In the genomic region with DNA sequence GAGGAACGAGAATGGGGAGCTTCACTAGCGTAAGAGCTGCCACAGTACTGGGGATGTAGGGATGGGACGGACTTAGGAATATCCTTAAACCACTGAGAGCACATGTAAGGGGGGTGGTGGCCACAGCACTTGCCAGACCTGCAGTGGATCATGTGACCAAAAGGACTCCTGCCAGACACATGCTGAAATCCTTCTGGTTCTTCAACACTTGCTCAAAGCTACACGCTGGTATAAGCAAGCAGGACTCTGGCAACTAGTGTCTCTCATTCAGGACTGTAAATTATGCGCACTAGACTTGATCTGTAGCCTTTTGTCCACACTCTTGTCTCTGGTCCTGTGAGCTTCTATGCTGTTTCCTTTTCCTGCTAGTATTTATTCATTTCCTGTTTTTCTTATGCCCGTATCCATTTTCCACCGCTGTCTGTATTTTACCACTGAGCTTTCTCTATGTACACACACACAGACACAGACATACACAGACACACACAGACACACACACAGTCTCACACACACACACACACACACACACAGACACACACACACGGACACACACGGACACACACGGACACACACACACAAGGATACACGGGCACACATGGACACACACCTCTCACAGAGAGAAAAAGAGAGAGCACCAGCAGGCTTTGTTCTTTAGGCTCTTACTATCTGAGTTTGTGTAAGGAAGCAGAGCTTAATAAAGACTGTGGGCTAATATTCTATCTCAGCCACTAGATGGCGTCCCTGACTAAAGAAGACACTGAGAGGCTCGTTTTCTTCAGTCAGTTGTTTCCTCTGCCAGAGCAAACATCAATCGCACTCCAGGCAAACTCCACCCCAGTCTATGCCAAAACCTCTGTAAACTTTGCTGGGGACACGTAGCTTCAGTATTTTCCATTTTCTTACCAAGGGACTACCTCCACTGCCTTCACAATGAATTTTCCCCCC, we compare ENCODE assay signal across 8 mouse cellular contexts.
A peak's percentile ranks its signal among the peaks of the same experiment; 100 is the strongest.
DNase-seq lines count a peak whose midpoint lies in the region; ATAC-seq and TF ChIP-seq lines count a peak whose summit lies in the region.

No protein-coding gene starts in this region.

- WGBS in embryonic facial prominence, embryonic 13.5 days = 34% methylated on average over 15 of the region's 15 CpGs
- WGBS in heart, embryonic 14.5 days = 27% methylated on average over 15 of the region's 15 CpGs
- 35% methylated on average over 15 of the region's 15 CpGs for WGBS in kidney, postnatal 0 days
- WGBS in liver, embryonic 11.5 days = 31% methylated on average over 15 of the region's 15 CpGs
- WGBS in neural tube, embryonic 12.5 days = 40% methylated on average over 15 of the region's 15 CpGs

- peak overlapping the region; percentile 30; the same call in 1 of the 2 replicates for H3K4me2 ChIP-seq in embryonic facial prominence, embryonic 13.5 days
- H3K4me2 ChIP-seq in heart, embryonic 14.5 days (ENCODE audit: low read length) = peak overlapping the region; percentile 38
- peak overlapping the region; percentile 14; the same call in 1 of the 2 replicates for H3K4me2 ChIP-seq in kidney, postnatal 0 days (ENCODE audit: low read length)
- no peak overlapping the region for H3K4me2 ChIP-seq in liver, embryonic 11.5 days
- H3K4me2 ChIP-seq in neural tube, embryonic 12.5 days (replicated peaks) = peak overlapping the region; percentile 39

- no peaks in the 10 kb centered on the region for H3K9me3 ChIP-seq in embryonic facial prominence, embryonic 13.5 days
- H3K9me3 ChIP-seq in heart, embryonic 14.5 days (ENCODE audit: control insufficient read depth, low read length) = no peaks in the 10 kb centered on the region
- no peaks in the 10 kb centered on the region for H3K9me3 ChIP-seq in kidney, postnatal 0 days (replicated peaks; ENCODE audit: low read length)
- no peaks in the 10 kb centered on the region for H3K9me3 ChIP-seq in liver, embryonic 11.5 days (ENCODE audit: control insufficient read depth, low read length)
- no peaks in the 10 kb centered on the region for H3K9me3 ChIP-seq in neural tube, embryonic 12.5 days

- 0 out of 2 replicates have a peak overlapping the region, but pooled peaks have one; percentile 39 for H3K27ac ChIP-seq in embryonic facial prominence, embryonic 13.5 days
- no peak overlapping the region for H3K27ac ChIP-seq in heart, embryonic 14.5 days (replicated peaks in 1 of 2; ENCODE audit: control insufficient read depth in 1 of 2, insufficient read depth in 1 of 2, low read depth in 2 of 2, low read length in 2 of 2)
- H3K27ac ChIP-seq in kidney, postnatal 0 days = no peak overlapping the region
- H3K27ac ChIP-seq in liver, embryonic 11.5 days (ENCODE audit: low read depth, low read length) = no peak overlapping the region
- H3K27ac ChIP-seq in neural tube, embryonic 12.5 days = no peak overlapping the region

- no peak overlapping the region for H3K4me3 ChIP-seq in embryonic facial prominence, embryonic 13.5 days
- H3K4me3 ChIP-seq in heart, embryonic 14.5 days (ENCODE audit: control insufficient read depth in 1 of 2, insufficient read depth in 1 of 2, low read depth in 1 of 2, low read length in 2 of 2) = no peak overlapping the region; a peak in 1 of 4 replicates
- H3K4me3 ChIP-seq in kidney, postnatal 0 days (replicated peaks; ENCODE audit: low read depth, low read length) = no peak overlapping the region
- H3K4me3 ChIP-seq in liver, embryonic 11.5 days (ENCODE audit: low read depth, low read length) = no peak overlapping the region
- no peak overlapping the region for H3K4me3 ChIP-seq in neural tube, embryonic 12.5 days

- H3K4me1 ChIP-seq in embryonic facial prominence, embryonic 13.5 days = peaks cover 13% of the 10 kb centered on the region; the same call in 1 of the 2 replicates
- H3K4me1 ChIP-seq in heart, embryonic 14.5 days (ENCODE audit: control insufficient read depth in 2 of 2, insufficient read depth in 2 of 2, low read length in 2 of 2) = peaks cover 0 to 2% of the 10 kb centered on the region in 2 experiments; a peak in 1 of 4 replicates
- H3K4me1 ChIP-seq in kidney, postnatal 0 days (replicated peaks; ENCODE audit: insufficient read depth, low read length) = no peaks in the 10 kb centered on the region; the same call in none of the 2 replicates
- H3K4me1 ChIP-seq in liver, embryonic 11.5 days (replicated peaks; ENCODE audit: control insufficient read depth, insufficient read depth, low read length) = no peaks in the 10 kb centered on the region; the same call in 1 of the 2 replicates
- H3K4me1 ChIP-seq in neural tube, embryonic 12.5 days = no peaks in the 10 kb centered on the region; the same call in 1 of the 2 replicates

- peak; percentile 72 for ATAC-seq in embryonic facial prominence, embryonic 13.5 days (ENCODE audit: insufficient number of reproducible peaks, insufficient read depth, low FRiP score, low TSS enrichment, low read depth)
- peak; percentile 56; the same call in 1 of the 2 replicates for ATAC-seq in heart, embryonic 14.5 days (ENCODE audit: insufficient number of reproducible peaks, insufficient read depth, low FRiP score, low read depth)
- peak; percentile 59 for ATAC-seq in kidney, postnatal 0 days (replicated peaks; ENCODE audit: low FRiP score, low read depth)
- peak; percentile 57 for ATAC-seq in liver, embryonic 11.5 days (replicated peaks; ENCODE audit: low FRiP score)
- ATAC-seq in neural tube, embryonic 12.5 days (ENCODE audit: low FRiP score, low read depth) = peak; percentile 84
- no peak for ATAC-seq in inflammation-experienced regulatory T-cells, adult 6 months

- H3K9ac ChIP-seq in embryonic facial prominence, embryonic 13.5 days = no peak overlapping the region
- no peak overlapping the region for H3K9ac ChIP-seq in heart, embryonic 14.5 days (ENCODE audit: low read length)
- no peak overlapping the region for H3K9ac ChIP-seq in kidney, postnatal 0 days (ENCODE audit: low read depth, low read length)
- H3K9ac ChIP-seq in liver, embryonic 11.5 days (ENCODE audit: low read depth, low read length) = no peak overlapping the region
- 0 out of 2 replicates have a peak overlapping the region, but pooled peaks have one; percentile 33 for H3K9ac ChIP-seq in neural tube, embryonic 12.5 days

- DNase-seq in A20 (ENCODE audit: low read depth, low spot score) = peak; percentile 52
- DNase-seq in ZHBTc4 (ENCODE audit: low read depth, low spot score) = peak; percentile 81
- peak; percentile 97 for DNase-seq in kidney, postnatal 0 days (ENCODE audit: low spot score)
- no peak for DNase-seq in liver, embryonic 11.5 days (ENCODE audit: low spot score)

- H3K36me3 ChIP-seq in embryonic facial prominence, embryonic 13.5 days = no peaks in the 10 kb centered on the region
- no peaks in the 10 kb centered on the region for H3K36me3 ChIP-seq in heart, embryonic 14.5 days (ENCODE audit: control insufficient read depth, insufficient read depth, low read length)
- no peaks in the 10 kb centered on the region for H3K36me3 ChIP-seq in kidney, postnatal 0 days (ENCODE audit: insufficient read depth, low read length)
- no peaks in the 10 kb centered on the region for H3K36me3 ChIP-seq in liver, embryonic 11.5 days (ENCODE audit: control insufficient read depth, insufficient read depth, low read length)
- H3K36me3 ChIP-seq in neural tube, embryonic 12.5 days = no peaks in the 10 kb centered on the region

- no peaks in the 10 kb centered on the region for H3K27me3 ChIP-seq in embryonic facial prominence, embryonic 13.5 days
- no peaks in the 10 kb centered on the region for H3K27me3 ChIP-seq in heart, embryonic 14.5 days (ENCODE audit: control insufficient read depth, insufficient read depth, low read length)
- no peaks in the 10 kb centered on the region for H3K27me3 ChIP-seq in kidney, postnatal 0 days (ENCODE audit: insufficient read depth, low read length)
- no peaks in the 10 kb centered on the region for H3K27me3 ChIP-seq in liver, embryonic 11.5 days (replicated peaks; ENCODE audit: control insufficient read depth, insufficient read depth, low read length)
- H3K27me3 ChIP-seq in neural tube, embryonic 12.5 days (replicated peaks) = no peaks in the 10 kb centered on the region

- peak; percentile 92 for TF ChIP-seq CTCF in kidney, postnatal 0 days (IDR thresholded peaks at IDR 0.05; ENCODE audit: low read depth)
